Mouse (Mus musculus): ENCODE data around the gene Tnni3.

GRCm38 (mm10) chr7:4479674-4480073 lies 44.4 kb downstream of the Tnni3 start:
- TF ChIP-seq MAX (IDR thresholded peaks at IDR 0.05; ENCODE audit: low read length) (no peak), ELF1 (IDR thresholded peaks at IDR 0.05; ENCODE audit: low read depth, low read length) (no peak), HCFC1 (IDR thresholded peaks at IDR 0.05; ENCODE audit: low read depth, low read length) (no peak), POLR2A (IDR thresholded peaks at IDR 0.05; ENCODE audit: control insufficient read depth in 1 of 2, insufficient read depth in 1 of 2, low read depth in 1 of 2, low read length in 2 of 2, poor library complexity in 1 of 2) (no peak; a peak in 1 of 4 replicates), KAT2A (conservative IDR thresholded peaks at IDR 0.05; ENCODE audit: low read depth, low read length) (no peak)

Measured in MEL (cell line).